Mouse (Mus musculus) bone marrow, adult 2 months (tissue): ENCODE results near the gene Psg16.

Experiments used
- CTCF ChIP-seq: fragments of 200-500 bp; IDR thresholded peaks from 2 replicates; pipeline ENCODE4 v1.5.1; 2011; ENCODE audit warnings: low read length, control low read depth; ENCODE audit not compliant: control insufficient read depth, insufficient read depth
- POLR2A ChIP-seq: fragments of 200-500 bp; IDR thresholded peaks from 2 replicates; pipeline ENCODE4 v1.6.1; 2011; ENCODE audit warnings: low read depth, mild to moderate bottlenecking, control low read depth, low read length, borderline replicate concordance; ENCODE audit not compliant: control insufficient read depth

GRCm38 (mm10) chr7:17155634-17156033 lies 81.8 kb downstream of the Psg16 start:
- no peak for TF ChIP-seq CTCF
- TF ChIP-seq POLR2A: no peak
